Mouse (Mus musculus): ENCODE measurements around the gene Nif3l1.

Nif3l1 gene

DNA sequence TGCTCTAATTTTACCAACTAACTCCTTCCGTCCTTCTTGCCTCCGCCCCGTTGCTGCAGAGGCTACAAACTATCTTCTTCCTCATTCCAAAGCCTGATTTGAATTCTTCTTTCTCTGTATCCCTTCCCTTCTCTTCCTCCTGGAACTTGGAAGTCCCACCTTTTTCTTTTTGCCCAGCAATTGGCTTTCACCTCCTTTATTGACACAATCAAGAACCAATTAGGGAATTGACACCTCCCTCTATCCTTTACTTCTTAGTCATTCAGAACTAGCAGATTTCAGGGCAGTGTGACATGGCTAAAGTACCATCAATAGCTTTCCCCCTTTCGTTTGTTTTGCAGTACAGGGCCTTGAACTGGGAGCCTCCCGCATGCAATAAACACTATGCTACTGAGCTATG, 13.2 kb downstream of the Nif3l1 start:
- DNase-seq (ENCODE audit: low read depth): no peak

GRCm38 (mm10) chr1:58458867-58459266, 13.9 kb downstream of the Nif3l1 start:
- DNase-seq (ENCODE audit: low read depth): no peak

- DNase-seq (ENCODE audit: low read depth): no peak
Observed at GRCm38 (mm10) chr1:58460566-58460965, 15.6 kb downstream of the Nif3l1 start.

DNA sequence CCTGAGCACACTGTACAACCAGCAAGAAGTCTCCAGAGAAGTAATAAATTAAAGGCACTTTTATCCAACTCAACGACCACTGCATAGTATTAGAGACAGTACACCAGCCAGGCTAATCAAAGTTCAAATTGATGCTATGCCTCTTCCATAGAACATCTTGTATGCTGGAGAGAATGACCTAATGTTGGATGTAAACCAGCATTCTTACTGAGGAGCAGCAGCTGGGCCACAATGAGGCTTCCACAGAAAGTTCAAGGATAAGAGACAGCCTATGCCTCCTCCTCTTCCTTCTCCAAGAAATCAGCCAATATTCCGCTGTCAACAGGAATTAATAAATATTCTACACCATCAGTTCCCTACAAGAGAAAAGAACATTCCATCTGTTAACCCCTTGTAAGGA, 19.0 kb downstream of the Nif3l1 start:
- DNase-seq (ENCODE audit: low read depth): no peak

DNA sequence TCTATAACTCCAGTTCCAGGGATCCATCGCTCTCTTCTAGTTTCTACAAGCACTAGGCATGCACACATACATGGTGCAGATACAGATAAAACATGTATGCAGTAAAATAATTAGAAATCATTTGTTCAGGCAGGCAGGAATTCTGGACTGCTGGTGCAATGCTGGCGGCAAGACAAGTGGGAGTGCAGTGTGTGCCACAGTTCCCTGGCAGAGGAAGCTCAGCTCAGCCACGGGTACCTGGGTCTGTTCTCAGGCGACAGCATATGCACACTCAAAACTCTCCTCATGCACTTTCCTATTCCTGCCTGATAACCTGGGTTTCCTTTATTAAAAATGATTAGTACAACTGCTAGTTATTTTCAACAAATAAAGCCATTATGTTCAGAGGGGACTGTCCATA, 20.1 kb downstream of the Nif3l1 start:
- DNase-seq (ENCODE audit: low read depth): no peak

DNA sequence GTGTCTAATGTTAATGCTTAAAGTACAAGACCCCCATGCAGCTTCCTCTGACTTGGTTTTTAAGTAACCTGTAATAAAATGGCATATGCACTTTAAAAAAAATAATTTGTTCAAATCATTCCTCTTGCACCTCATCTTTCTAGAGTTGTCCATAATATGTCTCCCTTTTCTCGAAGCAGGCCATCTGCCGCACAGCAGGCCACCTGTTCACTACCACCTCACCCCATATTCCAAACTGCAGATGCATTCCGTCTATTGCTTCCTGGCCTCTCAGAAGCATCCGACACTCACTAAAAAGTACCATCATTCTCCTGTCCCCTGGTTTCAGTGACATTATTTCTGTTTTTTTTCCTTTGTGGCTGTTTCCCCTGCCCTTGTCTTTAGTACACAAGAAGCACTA, 20.6 kb downstream of the Nif3l1 start:
- DNase-seq (ENCODE audit: low read depth): no peak

GRCm38 (mm10) chr1:58475662-58476061, 30.7 kb downstream of the Nif3l1 start:
- DNase-seq (ENCODE audit: low read depth): no peak

- no peak for DNase-seq (ENCODE audit: low read depth)
Observed at GRCm38 (mm10) chr1:58482647-58483046, 37.7 kb downstream of the Nif3l1 start.

GRCm38 (mm10) chr1:58495603-58496002, 50.7 kb downstream of the Nif3l1 start:
- DNase-seq (ENCODE audit: low read depth): no peak

- DNase-seq (ENCODE audit: low read depth): no peak
Observed at GRCm38 (mm10) chr1:58497678-58498077, 52.7 kb downstream of the Nif3l1 start.

GRCm38 (mm10) chr1:58498758-58499157, 53.8 kb downstream of the Nif3l1 start:
- no peak for DNase-seq (ENCODE audit: low read depth)

DNA sequence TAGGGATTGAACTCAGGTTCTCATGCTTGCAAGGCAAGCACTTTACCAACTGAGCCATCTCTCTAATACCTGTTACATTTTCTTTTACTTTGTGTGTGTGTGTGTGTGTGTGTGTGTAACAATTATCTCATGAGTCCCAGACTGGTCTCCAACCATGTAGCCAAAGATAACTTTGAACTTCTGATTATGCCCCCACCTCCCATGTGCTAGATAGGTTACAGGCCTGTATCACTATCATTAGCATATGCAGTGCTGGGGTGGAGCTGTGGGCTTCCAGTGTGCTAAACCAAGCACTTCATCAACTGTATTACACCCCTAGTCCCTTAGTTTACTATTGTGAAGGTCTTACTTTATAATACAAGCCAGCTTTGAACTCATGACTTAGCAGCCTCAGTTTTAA, 58.2 kb downstream of the Nif3l1 start:
- no peak for DNase-seq (ENCODE audit: low read depth)

GRCm38 (mm10) chr1:58503793-58504370, 58.9 kb downstream of the Nif3l1 start:
- DNase-seq (ENCODE audit: low read depth): no peak

DNA sequence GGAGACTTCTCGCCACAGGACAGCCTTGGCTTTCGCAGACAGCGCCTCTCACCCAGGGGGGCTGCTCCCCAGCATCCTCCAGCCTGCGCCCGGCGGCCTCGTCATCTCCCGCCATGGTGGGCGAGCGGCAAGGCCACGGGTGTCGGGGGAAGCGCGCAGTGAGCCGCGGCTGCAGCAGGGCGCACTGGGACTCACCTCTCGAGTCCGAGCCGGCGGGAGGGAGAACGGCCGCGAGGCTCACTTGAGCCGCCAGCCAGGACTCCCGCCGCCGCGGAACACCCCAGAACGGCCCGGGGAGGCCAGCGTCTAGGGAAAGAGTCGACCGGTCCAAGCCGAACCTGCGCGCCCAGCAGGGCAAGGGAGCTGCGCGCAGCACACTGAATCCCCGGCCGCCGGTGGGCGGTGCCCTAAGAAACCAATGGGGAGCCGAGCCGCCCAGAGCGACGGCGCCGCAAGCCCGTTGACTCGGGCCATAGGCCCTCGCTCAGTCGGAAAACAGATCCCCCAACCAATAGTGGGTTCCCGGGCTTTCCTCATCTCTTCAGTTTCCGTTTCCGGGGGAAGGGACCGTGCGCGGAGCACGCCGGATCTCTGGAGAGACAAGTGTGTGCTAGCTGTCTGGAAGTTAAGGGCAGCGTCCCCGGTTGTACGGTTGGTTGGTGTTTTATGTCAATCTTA, 59.8 kb downstream of the Nif3l1 start, which contains the start of gene Orc2:
Gene Orc2, minus strand, starts transcription at position 533 of the 678 bp plus-strand sequence.
- peak; percentile 78 for DNase-seq (ENCODE audit: low read depth)

- no peak for DNase-seq (ENCODE audit: low read depth)
Observed at GRCm38 (mm10) chr1:58507249-58507648, 62.3 kb downstream of the Nif3l1 start.
